Mouse (Mus musculus) heart, embryonic 11.5 days (tissue): ENCODE measurements around the gene Gm37240. TPM values are rescaled to one million over a fixed set of nuclear protein-coding genes. Genes with fewer than 3 reads are reported as not detected.

Experiments used
- ATAC-seq: fragments of 200-750 bp; cut with Nextera tagmentation; replicated peaks from 2 replicates; pipeline ENCODE4 v1.8.0; 2017; ENCODE audit warnings: moderate library complexity; ENCODE audit not compliant: insufficient number of reproducible peaks, low FRiP score, low TSS enrichment
- H3K27ac ChIP-seq: fragments of 300-500 bp; sonication (generic); 2 replicates; pipeline ENCODE4 v1.5.1; 2014; ENCODE audit warnings: mild to moderate bottlenecking, low read depth, low read length
- H3K27me3 ChIP-seq: fragments of 300-500 bp; sonication (generic); 2 replicates; pipeline ENCODE4 v1.6.1; 2014; ENCODE audit warnings: mild to moderate bottlenecking, low read length, mixed read lengths; ENCODE audit not compliant: control insufficient read depth, insufficient read depth
- H3K36me3 ChIP-seq: fragments of 300-500 bp; sonication (generic); 2 replicates; pipeline ENCODE4 v1.6.1; 2014; ENCODE audit warnings: mild to moderate bottlenecking, low read length, moderate library complexity, mixed read lengths; ENCODE audit not compliant: control insufficient read depth, insufficient read depth
- H3K4me1 ChIP-seq: fragments of 300-500 bp; sonication (generic); 2 replicates; pipeline ENCODE4 v1.6.1; 2014; ENCODE audit warnings: low read length; ENCODE audit not compliant: control insufficient read depth, insufficient read depth
- H3K4me2 ChIP-seq: fragments of 300-500 bp; sonication (generic); 2 replicates; pipeline ENCODE4 v1.6.1; 2014; ENCODE audit warnings: mild to moderate bottlenecking, moderate library complexity
- H3K4me3 ChIP-seq: fragments of 300-500 bp; sonication (generic); 2 replicates; pipeline ENCODE4 v1.5.1; 2014; ENCODE audit warnings: low read depth, low read length
- H3K9ac ChIP-seq: fragments of 300-500 bp; sonication (generic); 2 replicates; pipeline ENCODE4 v1.6.1; 2014; ENCODE audit warnings: mild to moderate bottlenecking, low read depth, low read length, moderate library complexity
- H3K9me3 ChIP-seq: fragments of 300-500 bp; sonication (generic); replicated peaks from 2 replicates; pipeline ENCODE4 v1.6.1; 2016; ENCODE audit warnings: low read length; ENCODE audit not compliant: control insufficient read depth
- WGBS: fragments of 180-500 bp; shearing (Covaris S2); extraction: QIAGEN DNeasy Blood & Tissue Kit; methylation state at CpG from one replicate; pipeline ENCODE4 v1.1.7; 2014; ENCODE audit not compliant: insufficient replicate concordance; 5-methylcytosine and 5-hydroxymethylcytosine counted together
- polyA plus RNA-seq: library from polyadenylated mRNA; unstranded; fragments of >200 nt; fragmentation: Nextera tagmentation; extraction: Ambion mirVana; gene quantifications from 2 replicates; pipeline ENCODE4 v1.2.1, GENCODE M21; 2014

The Gm37240 gene
- polyA plus RNA-seq, 1 experiment from 2014 or later: 4.5 TPM

- H3K9me3 ChIP-seq: no peaks in the 10 kb centered on the region
- H3K36me3 ChIP-seq: no peaks in the 10 kb centered on the region
- H3K9ac ChIP-seq: no peak overlapping the region
- 0 out of 2 replicates have a peak, but pooled peaks cover 4% of the 10 kb centered on the region for H3K4me1 ChIP-seq
- H3K27ac ChIP-seq: no peak overlapping the region
- H3K4me3 ChIP-seq: no peak overlapping the region
- H3K27me3 ChIP-seq: no peaks in the 10 kb centered on the region
- WGBS: 72% methylated on average over 12 of the region's 12 CpGs
- no peak overlapping the region for H3K4me2 ChIP-seq
- no peak for ATAC-seq
These were observed 949.7 kb downstream of the Gm37240 start for GRCm38 (mm10) chr3:84937360-84938355.

GRCm38 (mm10) chr3:84936956-84937355 lies 950.4 kb downstream of the Gm37240 start:
- no peak overlapping the region for H3K27ac ChIP-seq
- H3K4me2 ChIP-seq: no peak overlapping the region
- ATAC-seq: no peak
- no peaks in the 10 kb centered on the region for H3K9me3 ChIP-seq
- no peak overlapping the region for H3K4me3 ChIP-seq
- no peaks in the 10 kb centered on the region for H3K27me3 ChIP-seq
- 80% methylated on average over 5 of the region's 5 CpGs for WGBS
- H3K36me3 ChIP-seq: no peaks in the 10 kb centered on the region
- H3K9ac ChIP-seq: no peak overlapping the region
- H3K4me1 ChIP-seq: 0 out of 2 replicates have a peak, but pooled peaks cover 4% of the 10 kb centered on the region

GRCm38 (mm10) chr3:84936252-84936651 lies 951.1 kb downstream of the Gm37240 start:
- Histone ChIP-seq H3K4me2 (no peak overlapping the region), H3K27ac (no peak overlapping the region), H3K4me3 (no peak overlapping the region), H3K27me3 (no peaks in the 10 kb centered on the region), H3K4me1 (0 out of 2 replicates have a peak, but pooled peaks cover 4% of the 10 kb centered on the region), H3K9ac (no peak overlapping the region), H3K9me3 (no peaks in the 10 kb centered on the region), H3K36me3 (no peaks in the 10 kb centered on the region)
- ATAC-seq: no peak
- 60% methylated on average over 2 of the region's 2 CpGs for WGBS

GRCm38 (mm10) chr3:84935729-84936128 lies 951.6 kb downstream of the Gm37240 start:
- Histone ChIP-seq H3K4me3 (no peak overlapping the region), H3K4me2 (no peak overlapping the region), H3K4me1 (0 out of 2 replicates have a peak, but pooled peaks cover 4% of the 10 kb centered on the region), H3K36me3 (no peaks in the 10 kb centered on the region), H3K27me3 (no peaks in the 10 kb centered on the region), H3K9ac (no peak overlapping the region), H3K27ac (no peak overlapping the region), H3K9me3 (no peaks in the 10 kb centered on the region)
- 67% methylated on average over 1 of the region's 1 CpGs for WGBS
- ATAC-seq: no peak

- H3K4me2 ChIP-seq: no peak overlapping the region
- 0 out of 2 replicates have a peak, but pooled peaks cover 1% of the 10 kb centered on the region for H3K4me1 ChIP-seq
- no peak for ATAC-seq
- H3K27me3 ChIP-seq: no peaks in the 10 kb centered on the region
- no peaks in the 10 kb centered on the region for H3K36me3 ChIP-seq
- H3K9me3 ChIP-seq: no peaks in the 10 kb centered on the region
- no peak overlapping the region for H3K4me3 ChIP-seq
- 58% methylated on average over 3 of the region's 3 CpGs for WGBS
- no peak overlapping the region for H3K27ac ChIP-seq
- H3K9ac ChIP-seq: no peak overlapping the region
These were observed 956.6 kb downstream of the Gm37240 start for GRCm38 (mm10) chr3:84930683-84931082.

- Histone ChIP-seq H3K9ac (no peak overlapping the region), H3K4me2 (no peak overlapping the region), H3K36me3 (no peaks in the 10 kb centered on the region), H3K4me3 (no peak overlapping the region), H3K9me3 (no peaks in the 10 kb centered on the region), H3K4me1 (0 out of 2 replicates have a peak, but pooled peaks cover 3% of the 10 kb centered on the region), H3K27ac (no peak overlapping the region), H3K27me3 (no peaks in the 10 kb centered on the region)
- WGBS: 83% methylated on average over 3 of the region's 3 CpGs
- no peak for ATAC-seq
These were observed 958.1 kb downstream of the Gm37240 start for GRCm38 (mm10) chr3:84929171-84929570.

- no peaks in the 10 kb centered on the region for H3K9me3 ChIP-seq
- no peak overlapping the region for H3K4me3 ChIP-seq
- no peaks in the 10 kb centered on the region for H3K36me3 ChIP-seq
- no peak overlapping the region for H3K27ac ChIP-seq
- ATAC-seq: no peak
- 0 out of 2 replicates have a peak, but pooled peaks cover 3% of the 10 kb centered on the region for H3K4me1 ChIP-seq
- 90% methylated on average over 2 of the region's 2 CpGs for WGBS
- H3K9ac ChIP-seq: no peak overlapping the region
- H3K4me2 ChIP-seq: no peak overlapping the region
- H3K27me3 ChIP-seq: no peaks in the 10 kb centered on the region
These were observed 959.4 kb downstream of the Gm37240 start for GRCm38 (mm10) chr3:84927901-84928300.

GRCm38 (mm10) chr3:84927168-84927794 lies 960.0 kb downstream of the Gm37240 start:
- no peak overlapping the region for H3K4me3 ChIP-seq
- H3K9me3 ChIP-seq: no peaks in the 10 kb centered on the region
- H3K27me3 ChIP-seq: no peaks in the 10 kb centered on the region
- H3K9ac ChIP-seq: no peak overlapping the region
- no peaks in the 10 kb centered on the region for H3K36me3 ChIP-seq
- no peak overlapping the region for H3K27ac ChIP-seq
- 71% methylated on average over 8 of the region's 8 CpGs for WGBS
- no peak overlapping the region for H3K4me2 ChIP-seq
- no peak for ATAC-seq
- H3K4me1 ChIP-seq: 0 out of 2 replicates have a peak, but pooled peaks cover 3% of the 10 kb centered on the region
